Mouse (Mus musculus) hindbrain, embryonic 10.5 days (tissue): ENCODE measurements around the gene Ttc8. TPM values are rescaled to one million over a fixed set of nuclear protein-coding genes. Genes with fewer than 3 reads are reported as not detected.

Experiments
- DNase-seq: peaks from one replicate; pipeline ENCODE4 v3.0.0-alpha.2; 2017; ENCODE audit warnings: low spot score
- H3K27ac ChIP-seq: fragments of 300-500 bp; sonication (generic); 2 replicates; pipeline ENCODE4 v1.5.1; 2016; ENCODE audit warnings: mild to moderate bottlenecking, moderate library complexity
- H3K27me3 ChIP-seq: fragments of 300-500 bp; sonication (generic); 2 replicates; pipeline ENCODE4 v1.6.1; 2016; ENCODE audit warnings: mild to moderate bottlenecking; ENCODE audit not compliant: poor library complexity, insufficient read depth, severe bottlenecking
- H3K36me3 ChIP-seq: fragments of 300-500 bp; sonication (generic); 2 replicates; pipeline ENCODE4 v1.6.1; 2016; ENCODE audit warnings: mild to moderate bottlenecking, moderate library complexity
- H3K4me1 ChIP-seq: fragments of 300-500 bp; sonication (generic); replicated peaks from 2 replicates; pipeline ENCODE4 v1.6.1; 2016; ENCODE audit warnings: mild to moderate bottlenecking
- H3K4me3 ChIP-seq: fragments of 300-500 bp; sonication (generic); 2 replicates; pipeline ENCODE4 v1.5.1; 2016; ENCODE audit warnings: mild to moderate bottlenecking, moderate library complexity
- H3K9me3 ChIP-seq: fragments of 300-500 bp; sonication (generic); 2 replicates; pipeline ENCODE4 v1.6.1; 2016; ENCODE audit warnings: mild to moderate bottlenecking, moderate library complexity
- WGBS: fragments of 180-500 bp; shearing (Covaris S2); methylation state at CpG from one replicate; pipeline ENCODE4 v1.1.7; 2016; 5-methylcytosine and 5-hydroxymethylcytosine counted together
- polyA plus RNA-seq: library from polyadenylated mRNA; unstranded; fragments of >200 nt; fragmentation: Nextera tagmentation; extraction: Ambion mirVana; gene quantifications from 2 replicates; pipeline ENCODE4 v1.2.1, GENCODE M21; 2016

Gene Ttc8
- polyA plus RNA-seq, 1 experiment from 2014 or later = 37.4 TPM

DNA sequence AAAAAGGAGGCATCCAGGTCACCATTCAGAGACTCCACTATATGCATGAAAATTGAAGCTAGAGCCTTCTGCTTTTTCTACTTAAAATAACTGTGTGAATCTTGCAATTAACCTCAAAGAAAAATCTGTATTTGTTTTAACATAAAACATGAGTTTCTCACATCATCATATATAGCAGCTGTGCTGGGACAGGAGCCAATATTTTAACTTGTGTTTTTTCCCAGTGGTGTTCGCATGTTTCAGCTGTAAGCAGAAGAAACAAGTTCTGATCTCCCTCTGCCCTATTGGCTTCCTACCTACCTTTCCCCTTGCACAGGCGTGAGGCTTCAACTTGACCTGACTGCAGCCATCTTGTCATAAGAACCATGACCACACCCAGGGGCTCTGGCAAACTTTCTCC lies 64.4 kb downstream of the Ttc8 start:
- Histone ChIP-seq H3K27me3 (no peaks in the 10 kb centered on the region), H3K27ac (no peak overlapping the region), H3K9me3 (no peaks in the 10 kb centered on the region), H3K4me1 (no peaks in the 10 kb centered on the region), H3K36me3 (peaks cover 55% of the 10 kb centered on the region), H3K4me3 (no peak overlapping the region)
- 94% methylated on average over 2 of the region's 2 CpGs for WGBS
- DNase-seq = no peak

DNA sequence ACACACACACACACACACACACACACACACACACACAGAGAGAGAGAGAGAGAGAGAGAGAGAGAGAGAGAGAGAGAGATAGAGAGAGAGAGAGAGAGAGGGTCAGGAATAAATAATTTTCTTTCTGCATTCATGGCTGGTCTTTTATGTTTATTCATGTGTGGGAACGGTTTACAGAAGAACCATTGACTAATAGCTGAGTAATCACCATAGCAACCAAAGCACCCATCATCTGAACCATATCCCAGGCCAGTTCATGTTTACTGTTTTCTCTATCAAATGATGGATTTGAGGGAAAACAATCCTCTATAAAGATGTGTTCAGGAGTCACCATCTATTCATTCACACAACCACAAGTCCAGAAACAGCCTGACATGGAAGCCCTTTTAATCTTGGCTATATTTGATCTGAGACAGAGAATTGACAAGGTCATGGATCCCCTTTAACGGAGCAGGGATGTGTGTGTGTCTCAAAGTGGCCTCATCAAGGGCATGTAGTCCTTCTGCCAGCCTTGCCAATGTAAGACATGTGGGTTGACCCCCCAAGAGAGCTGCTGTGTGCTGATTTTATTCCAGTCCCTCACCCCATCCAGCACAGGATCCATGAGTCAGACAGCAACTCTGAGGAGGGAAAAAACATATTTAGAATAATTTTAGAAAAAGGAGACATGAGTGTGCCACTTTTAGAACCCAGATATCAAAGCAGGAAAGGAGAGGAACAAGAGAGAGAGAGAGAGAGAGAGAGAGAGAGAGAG lies 70.9 kb downstream of the Ttc8 start:
- no peak for DNase-seq
- no peaks in the 10 kb centered on the region for H3K9me3 ChIP-seq
- H3K36me3 ChIP-seq = peaks cover 6% of the 10 kb centered on the region; the same call in 1 of the 2 replicates
- no peaks in the 10 kb centered on the region for H3K27me3 ChIP-seq
- 61% methylated on average over 2 of the region's 2 CpGs for WGBS
- H3K4me1 ChIP-seq = peaks cover 13% of the 10 kb centered on the region; the same call in 1 of the 2 replicates
- H3K4me3 ChIP-seq = no peak overlapping the region
- no peak overlapping the region; the same call in 1 of the 2 replicates for H3K27ac ChIP-seq

DNA sequence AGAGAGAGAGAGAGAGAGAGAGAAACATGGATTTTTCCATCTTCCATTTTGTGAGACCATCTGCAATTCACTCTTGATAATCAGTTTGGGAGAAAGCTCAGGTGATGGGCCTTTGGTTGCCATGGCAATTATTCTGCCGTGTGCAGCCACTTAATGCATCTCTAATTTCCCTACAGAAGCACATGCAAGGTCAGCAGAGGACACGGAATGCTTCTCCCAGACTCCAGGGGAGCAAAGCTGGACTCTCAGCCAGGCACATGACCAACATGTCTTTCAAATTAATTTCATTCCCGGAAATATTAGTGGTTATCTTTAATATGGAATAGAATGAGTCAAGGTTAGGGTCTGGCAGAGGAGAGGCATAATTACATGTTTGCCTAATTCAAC lies 71.4 kb downstream of the Ttc8 start:
- Histone ChIP-seq H3K27ac (no peak overlapping the region), H3K9me3 (no peaks in the 10 kb centered on the region), H3K4me1 (peaks cover 19% of the 10 kb centered on the region; the same call in 1 of the 2 replicates), H3K4me3 (no peak overlapping the region), H3K27me3 (no peaks in the 10 kb centered on the region), H3K36me3 (0 out of 2 replicates have a peak, but pooled peaks cover under 1% of the 10 kb centered on the region)
- WGBS = 83% methylated on average over 3 of the region's 3 CpGs
- no peak for DNase-seq

DNA sequence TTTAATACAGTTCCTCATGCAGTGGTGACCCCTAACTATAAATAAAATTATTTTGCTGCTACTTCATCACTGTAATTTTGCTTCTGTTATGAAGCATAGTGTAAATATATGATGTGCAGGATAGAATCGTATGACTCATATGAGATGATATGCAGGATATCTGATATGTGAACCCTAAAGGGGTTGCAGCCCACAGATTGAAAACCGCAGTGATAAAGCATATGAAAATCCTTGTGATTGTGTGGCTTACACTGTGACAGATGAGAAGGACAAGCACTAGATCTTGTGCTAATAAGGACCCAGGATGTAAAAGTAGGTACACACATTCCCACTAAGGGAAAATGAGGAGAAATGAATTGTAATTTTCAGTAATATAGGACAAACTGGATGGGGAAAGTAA lies 73.4 kb downstream of the Ttc8 start:
- H3K36me3 ChIP-seq = no peaks in the 10 kb centered on the region
- H3K4me1 ChIP-seq = peaks cover 22% of the 10 kb centered on the region; the same call in 1 of the 2 replicates
- no peaks in the 10 kb centered on the region for H3K9me3 ChIP-seq
- H3K4me3 ChIP-seq = no peak overlapping the region
- no peak overlapping the region for H3K27ac ChIP-seq
- no peak for DNase-seq
- no peaks in the 10 kb centered on the region for H3K27me3 ChIP-seq
- WGBS = 95% methylated on average over 2 of the region's 2 CpGs

DNA sequence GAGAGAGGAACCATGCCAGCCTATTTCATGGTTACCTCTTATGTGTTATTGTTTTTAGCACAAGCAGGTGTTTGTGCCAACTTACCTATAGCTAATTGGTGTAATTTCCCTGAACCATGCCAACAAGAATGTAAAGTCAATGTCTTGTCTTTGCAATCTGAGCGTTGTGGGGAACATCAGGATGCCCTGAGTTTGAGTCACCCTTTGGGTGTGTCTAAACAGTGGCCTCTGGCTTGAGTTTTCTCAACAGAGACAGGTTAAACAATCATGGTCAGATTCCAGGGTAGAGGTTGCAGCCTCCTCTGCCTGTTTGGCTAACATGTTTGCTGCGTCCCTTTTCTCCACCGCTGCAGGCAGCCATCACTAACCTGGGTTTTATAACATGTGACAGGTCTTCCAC lies 74.0 kb downstream of the Ttc8 start:
- no peaks in the 10 kb centered on the region for H3K27me3 ChIP-seq
- H3K36me3 ChIP-seq = no peaks in the 10 kb centered on the region
- DNase-seq = no peak
- 89% methylated on average over 3 of the region's 3 CpGs for WGBS
- peaks cover 22% of the 10 kb centered on the region; the same call in 1 of the 2 replicates for H3K4me1 ChIP-seq
- H3K9me3 ChIP-seq = no peaks in the 10 kb centered on the region
- H3K27ac ChIP-seq = no peak overlapping the region
- H3K4me3 ChIP-seq = no peak overlapping the region

DNA sequence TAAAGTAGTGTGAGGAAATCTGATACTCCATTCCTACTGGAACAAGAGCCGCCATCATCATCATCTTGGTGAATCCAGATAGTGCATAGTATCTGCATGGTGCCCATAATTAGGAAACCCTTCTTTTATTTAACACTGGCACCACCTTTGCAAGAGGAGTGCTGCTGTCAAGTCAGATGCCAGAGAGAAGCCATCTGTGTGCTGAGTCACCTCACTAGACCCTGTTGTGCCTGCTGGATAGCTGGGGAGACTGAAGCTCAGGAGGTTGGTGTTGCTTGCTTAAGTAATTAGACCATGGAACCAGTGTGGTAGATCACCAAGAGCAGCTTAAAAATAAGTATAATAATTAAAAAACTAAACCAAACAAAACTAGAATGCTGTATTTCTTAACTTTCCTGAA lies 75.5 kb downstream of the Ttc8 start:
- WGBS = 91% methylated on average over 1 of the region's 1 CpGs
- Histone ChIP-seq H3K4me1 (peaks cover 18% of the 10 kb centered on the region; the same call in 1 of the 2 replicates), H3K9me3 (no peaks in the 10 kb centered on the region), H3K36me3 (no peaks in the 10 kb centered on the region), H3K4me3 (no peak overlapping the region), H3K27ac (no peak overlapping the region), H3K27me3 (no peaks in the 10 kb centered on the region)
- no peak for DNase-seq

DNA sequence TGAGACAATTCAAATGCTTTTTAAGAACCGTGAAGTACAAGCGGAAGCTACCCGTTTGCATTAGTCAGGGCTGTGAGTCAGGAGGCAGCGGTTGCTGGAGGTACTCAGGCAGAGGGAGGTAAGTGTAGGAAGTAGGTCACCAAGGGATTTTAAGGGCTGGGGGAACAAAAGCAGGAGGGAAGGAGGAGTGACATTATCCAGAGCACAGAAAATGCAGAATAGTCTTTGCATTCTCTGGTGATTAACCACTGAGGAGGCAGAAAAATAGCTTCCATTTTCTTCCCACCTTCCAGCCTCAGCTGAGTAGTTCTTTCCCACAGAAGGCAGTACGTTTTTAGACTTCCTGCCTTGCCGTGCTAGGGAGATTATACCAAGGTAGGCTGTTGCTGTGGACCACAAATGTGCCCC lies 76.2 kb downstream of the Ttc8 start:
- H3K27me3 ChIP-seq = no peaks in the 10 kb centered on the region
- H3K36me3 ChIP-seq = no peaks in the 10 kb centered on the region
- H3K27ac ChIP-seq = peak overlapping the region; percentile 59
- 39% methylated on average over 6 of the region's 6 CpGs for WGBS
- DNase-seq = no peak
- no peaks in the 10 kb centered on the region for H3K9me3 ChIP-seq
- peaks cover 12% of the 10 kb centered on the region; the same call in 1 of the 2 replicates for H3K4me1 ChIP-seq
- no peak overlapping the region for H3K4me3 ChIP-seq

DNA sequence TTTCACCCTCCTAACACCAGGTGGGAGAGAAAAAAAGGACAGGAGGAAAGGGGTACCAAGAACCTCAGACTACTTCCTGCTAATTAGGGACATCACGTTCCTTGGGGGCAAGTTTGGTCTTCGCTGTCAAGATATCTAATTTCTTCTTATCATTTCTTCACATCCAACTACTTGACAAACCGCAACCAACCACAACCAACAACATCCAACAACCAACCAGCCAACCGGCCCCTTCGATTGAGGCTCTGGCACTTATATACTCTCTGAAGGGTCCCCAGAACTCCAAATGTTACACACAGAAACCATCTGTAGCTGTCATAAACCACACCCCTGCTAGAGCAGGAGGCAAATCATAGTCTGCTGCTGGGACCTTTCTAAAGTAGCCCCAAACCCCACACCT lies 76.7 kb downstream of the Ttc8 start:
- H3K4me1 ChIP-seq = peaks cover 12% of the 10 kb centered on the region; the same call in 1 of the 2 replicates
- peak overlapping the region; percentile 59 for H3K27ac ChIP-seq
- H3K27me3 ChIP-seq = no peaks in the 10 kb centered on the region
- H3K4me3 ChIP-seq = no peak overlapping the region
- H3K9me3 ChIP-seq = no peaks in the 10 kb centered on the region
- no peak for DNase-seq
- WGBS = 93% methylated on average over 5 of the region's 5 CpGs
- no peaks in the 10 kb centered on the region for H3K36me3 ChIP-seq

DNA sequence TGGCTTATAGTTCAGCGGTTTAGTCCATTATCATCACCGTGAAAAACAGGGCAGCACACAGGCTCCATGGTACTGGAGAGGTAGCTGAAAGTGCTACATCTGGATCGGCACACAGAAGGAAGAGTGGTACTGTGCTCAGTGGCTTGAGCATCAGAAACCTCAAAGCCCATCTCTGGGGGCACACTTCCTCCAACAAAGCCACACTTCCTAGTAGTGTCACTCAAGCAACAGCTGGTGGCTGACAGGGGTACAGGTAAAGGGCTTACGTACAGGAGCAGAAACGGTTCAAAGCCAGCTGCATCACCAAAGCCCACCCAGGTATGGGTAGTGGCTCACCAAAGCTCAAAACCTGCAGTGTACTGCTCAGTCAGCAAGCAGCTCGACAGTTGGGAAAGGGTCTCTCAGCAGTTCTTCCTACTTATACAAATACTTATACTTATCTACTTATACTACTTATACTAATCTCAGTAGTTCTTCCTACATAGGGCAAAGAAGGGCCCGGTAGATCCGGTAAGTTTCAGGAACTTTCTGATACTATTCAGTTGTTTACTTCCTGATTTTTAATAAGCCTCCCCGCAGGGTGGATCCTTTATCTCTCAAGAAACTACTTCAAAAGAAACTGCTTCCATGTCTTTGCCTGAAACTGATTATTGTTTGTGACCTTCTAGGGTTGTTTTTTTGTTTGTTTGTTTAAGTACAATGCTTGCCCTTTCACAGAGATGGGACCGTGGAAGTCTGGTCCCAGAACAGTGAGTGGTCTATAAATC lies 78.5 kb downstream of the Ttc8 start:
- Histone ChIP-seq H3K4me3 (no peak overlapping the region), H3K27ac (no peak overlapping the region), H3K36me3 (no peaks in the 10 kb centered on the region), H3K9me3 (no peaks in the 10 kb centered on the region), H3K4me1 (peaks cover 12% of the 10 kb centered on the region; the same call in 1 of the 2 replicates), H3K27me3 (no peaks in the 10 kb centered on the region)
- DNase-seq = no peak
- WGBS = 92% methylated on average over 10 of the region's 10 CpGs

DNA sequence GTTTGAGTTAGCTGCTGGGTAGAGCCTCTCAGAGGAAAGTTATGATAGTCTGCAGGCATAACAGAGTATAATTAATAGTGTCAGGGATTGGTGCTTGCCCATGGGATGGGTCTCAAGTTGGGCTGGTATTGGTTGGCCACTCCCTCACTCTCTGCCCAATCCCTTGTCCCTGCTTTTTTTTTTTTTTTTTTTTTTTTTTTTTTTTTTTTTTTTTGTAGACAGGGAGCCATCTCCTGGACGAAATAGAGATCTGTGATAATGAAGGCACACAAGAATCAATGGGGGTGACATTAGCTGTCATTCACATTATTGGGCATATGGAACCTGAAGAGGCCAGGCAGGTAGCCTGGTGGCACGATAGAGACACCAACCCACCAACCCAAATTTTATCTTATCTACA lies 79.9 kb downstream of the Ttc8 start:
- 81% methylated on average over 2 of the region's 2 CpGs for WGBS
- H3K36me3 ChIP-seq = no peaks in the 10 kb centered on the region

DNA sequence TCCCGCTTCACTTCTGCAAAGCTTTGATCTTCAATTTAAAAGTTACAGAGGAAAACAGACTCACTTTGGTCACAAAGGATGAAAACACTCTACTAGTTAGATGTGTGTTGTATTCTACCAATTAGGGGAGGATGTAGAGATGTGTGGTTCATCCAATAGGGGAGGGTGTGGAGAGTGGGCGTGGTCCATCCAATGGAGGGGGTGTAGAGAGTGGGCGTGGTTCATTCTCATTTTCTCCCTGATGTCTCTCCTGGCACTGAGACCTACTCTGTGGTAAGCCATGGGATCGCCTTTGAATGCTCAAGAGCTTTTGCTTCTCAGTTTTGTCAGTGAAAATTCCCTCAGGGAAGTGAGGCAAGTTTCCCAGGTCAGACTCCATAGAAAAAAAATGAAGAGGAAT lies 82.7 kb downstream of the Ttc8 start:
- Histone ChIP-seq H3K9me3 (no peaks in the 10 kb centered on the region), H3K36me3 (no peaks in the 10 kb centered on the region), H3K27me3 (no peaks in the 10 kb centered on the region), H3K4me1 (peaks cover 3% of the 10 kb centered on the region; the same call in 1 of the 2 replicates), H3K27ac (no peak overlapping the region), H3K4me3 (no peak overlapping the region)
- DNase-seq = no peak
- 80% methylated on average over 4 of the region's 4 CpGs for WGBS

More for the DNA sequence above, 79.9 kb downstream of the Ttc8 start:
- H3K27ac ChIP-seq = no peak overlapping the region
- no peaks in the 10 kb centered on the region for H3K9me3 ChIP-seq
- DNase-seq = no peak
- no peaks in the 10 kb centered on the region for H3K27me3 ChIP-seq
- H3K4me1 ChIP-seq = peaks cover 12% of the 10 kb centered on the region; the same call in 1 of the 2 replicates
- H3K4me3 ChIP-seq = no peak overlapping the region

DNA sequence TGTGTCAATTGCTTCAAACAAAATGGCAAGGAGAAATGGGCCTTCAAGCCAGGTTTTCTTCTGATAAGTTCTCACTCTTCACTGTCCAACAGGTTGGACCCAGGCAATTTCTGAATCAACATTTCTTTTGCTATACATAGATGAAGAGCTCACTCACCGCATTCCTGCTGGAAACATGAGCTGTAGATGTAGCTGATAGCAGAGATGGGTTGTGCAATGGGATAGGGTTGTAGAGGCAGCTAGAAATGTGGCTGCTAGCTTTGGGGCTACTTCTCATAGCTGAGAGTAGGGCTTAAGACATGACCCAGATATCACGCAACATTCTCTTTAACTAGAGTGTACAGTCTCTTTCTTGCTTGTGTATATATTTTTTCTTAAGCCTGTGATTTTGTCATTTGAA lies 84.4 kb downstream of the Ttc8 start:
- H3K4me3 ChIP-seq = no peak overlapping the region
- no peaks in the 10 kb centered on the region for H3K36me3 ChIP-seq
- H3K9me3 ChIP-seq = no peaks in the 10 kb centered on the region
- 93% methylated on average over 2 of the region's 2 CpGs for WGBS
- H3K27me3 ChIP-seq = no peaks in the 10 kb centered on the region
- H3K27ac ChIP-seq = no peak overlapping the region
- no peak for DNase-seq
- peaks cover 15% of the 10 kb centered on the region for H3K4me1 ChIP-seq

DNA sequence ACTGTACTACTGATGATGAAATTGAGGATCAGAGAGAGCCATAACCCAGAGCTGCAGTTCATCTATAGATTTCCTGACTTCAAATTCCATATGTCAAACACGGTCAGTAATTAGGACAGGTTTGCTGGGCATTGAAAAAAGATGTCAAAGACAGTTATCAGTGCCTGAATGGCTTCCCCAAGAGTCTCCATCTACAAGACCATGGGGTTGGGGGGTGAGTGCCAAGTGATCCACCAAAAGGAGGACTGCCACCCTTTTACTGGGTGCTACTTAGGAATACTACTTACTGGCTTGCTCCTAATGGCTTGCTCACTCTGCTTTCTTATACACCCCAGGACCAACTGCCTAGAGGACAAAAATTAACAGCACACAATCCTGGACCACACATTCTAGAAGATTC lies 88.4 kb downstream of the Ttc8 start:
- peaks cover 2% of the 10 kb centered on the region; the same call in 1 of the 2 replicates for H3K9me3 ChIP-seq
- H3K36me3 ChIP-seq = no peaks in the 10 kb centered on the region
- 82% methylated on average over 1 of the region's 1 CpGs for WGBS
- H3K4me1 ChIP-seq = peaks cover 43% of the 10 kb centered on the region
- DNase-seq = no peak
- H3K27me3 ChIP-seq = no peaks in the 10 kb centered on the region
- peak overlapping the region; percentile 91 for H3K27ac ChIP-seq
- no peak overlapping the region for H3K4me3 ChIP-seq
